Mouse (Mus musculus): ENCODE data around the gene Hcar2. TPM values are rescaled to one million over a fixed set of nuclear protein-coding genes. Genes with fewer than 3 reads are reported as not detected.

The Hcar2 gene
- 0.19 and 0.41 TPM in 2 replicates for polyA plus RNA-seq (2015; fragmentation: Nextera tagmentation; extraction: Ambion mirVana)

DNA sequence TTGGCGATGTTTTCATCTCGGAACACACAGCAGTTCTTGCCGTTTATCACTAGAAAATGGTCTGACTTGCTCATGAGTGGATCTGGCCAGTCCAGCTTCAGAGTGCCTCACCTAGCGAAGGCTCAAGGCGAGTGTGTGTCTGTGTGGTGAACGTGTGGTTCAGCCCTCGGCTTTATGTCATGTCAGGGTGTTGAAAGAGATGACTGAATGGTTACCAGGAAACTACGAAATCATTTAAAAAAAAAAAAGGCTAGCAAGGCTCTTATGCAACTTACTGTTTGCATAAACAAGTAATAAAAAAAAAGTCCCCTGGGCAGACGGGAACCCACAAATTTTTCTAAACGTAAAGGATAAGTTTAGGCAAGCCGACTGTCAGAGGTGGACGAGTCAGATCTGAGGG lies at the start of gene Hcar2:
Gene Hcar2, minus strand, starts transcription at position 135 of the 400 bp plus-strand sequence.

DNA sequence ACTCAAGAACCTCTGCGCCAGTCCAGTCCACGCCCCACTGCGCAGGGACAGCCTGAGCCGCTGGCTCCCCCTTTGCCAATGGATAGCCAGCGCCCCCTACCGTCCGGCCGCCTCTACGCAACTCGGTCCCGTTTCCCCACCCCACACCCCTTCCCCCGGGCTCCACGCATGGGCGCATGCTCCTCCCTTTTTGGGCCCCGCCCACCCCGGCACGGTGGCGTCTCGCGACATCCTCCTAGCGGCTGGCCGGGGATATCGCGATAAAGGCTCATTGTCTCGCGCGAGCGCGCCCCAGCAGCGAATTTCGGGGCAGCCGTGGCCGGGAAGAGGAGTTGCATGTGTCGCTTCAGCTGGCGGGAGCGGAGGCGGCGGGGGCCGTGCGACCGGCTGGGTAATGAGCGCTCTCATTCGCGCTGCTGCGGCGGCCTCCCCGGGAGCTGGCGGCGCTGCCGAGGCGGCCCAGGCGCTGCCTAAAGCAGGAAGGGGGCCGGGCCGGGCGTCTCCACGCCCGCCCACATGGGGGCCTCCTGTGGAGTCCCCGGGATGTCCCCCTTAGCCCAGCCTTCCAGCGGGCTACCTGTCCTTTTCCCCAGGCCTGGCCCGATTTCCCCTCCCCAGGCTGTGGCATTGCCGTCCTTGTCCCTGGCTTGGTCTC lies 41.8 kb upstream of the Hcar2 start, which contains the start of gene Denr:
Gene Denr, plus strand, starts transcription at position 200 of the 655 bp plus-strand sequence.

GRCm38 (mm10) chr5:123879928-123880327 lies 14.6 kb upstream of the Hcar2 start, which contains the start of gene Hcar1:
Hcar1 (minus strand) TSS chr5:123880020.

Other genes starting within 250 kb of the Hcar2 start
- gene Clip1, start 180.9 kb downstream of the Hcar2 start, polyA plus RNA-seq (2015; fragmentation: Nextera tagmentation; extraction: Ambion mirVana), result 24.4 and 37.5 TPM in 2 replicates
- gene Zcchc8, start 144.4 kb downstream of the Hcar2 start, polyA plus RNA-seq (2015; fragmentation: Nextera tagmentation; extraction: Ambion mirVana), result 27.6 and 38.0 TPM in 2 replicates
- 120 and 122 TPM in 2 replicates for gene Rsrc2, start 116.1 kb downstream of the Hcar2 start, polyA plus RNA-seq (2015; fragmentation: Nextera tagmentation; extraction: Ambion mirVana)
- 4.3 and 7.0 TPM in 2 replicates for gene Kntc1, start 115.8 kb downstream of the Hcar2 start, polyA plus RNA-seq (2015; fragmentation: Nextera tagmentation; extraction: Ambion mirVana)
- 1.8 and 2.4 TPM in 2 replicates for gene Hcar1, start 14.5 kb upstream of the Hcar2 start, polyA plus RNA-seq (2015; fragmentation: Nextera tagmentation; extraction: Ambion mirVana)
- gene Denr, start 41.7 kb upstream of the Hcar2 start, polyA plus RNA-seq (2015; fragmentation: Nextera tagmentation; extraction: Ambion mirVana), result 92.2 and 107 TPM in 2 replicates
- 1.1 and 2.8 TPM in 2 replicates for gene Gm43518, start 61.9 kb upstream of the Hcar2 start, polyA plus RNA-seq (2015; fragmentation: Nextera tagmentation; extraction: Ambion mirVana)
- 5.0 and 6.9 TPM in 2 replicates for gene Ccdc62, start 65.2 kb upstream of the Hcar2 start, polyA plus RNA-seq (2015; fragmentation: Nextera tagmentation; extraction: Ambion mirVana)
- gene Hip1r, start 108.1 kb upstream of the Hcar2 start, polyA plus RNA-seq (2015; fragmentation: Nextera tagmentation; extraction: Ambion mirVana), result 5.0 and 5.5 TPM in 2 replicates
- 33.5 and 60.7 TPM in 2 replicates for gene Vps37b, start 166.8 kb upstream of the Hcar2 start, polyA plus RNA-seq (2015; fragmentation: Nextera tagmentation; extraction: Ambion mirVana)
- gene Abcb9, start 230.3 kb upstream of the Hcar2 start, polyA plus RNA-seq (2015; fragmentation: Nextera tagmentation; extraction: Ambion mirVana), result 2.7 and 3.5 TPM in 2 replicates
- gene Ogfod2, start 246.8 kb upstream of the Hcar2 start, polyA plus RNA-seq (2015; fragmentation: Nextera tagmentation; extraction: Ambion mirVana), result 29.7 and 52.4 TPM in 2 replicates